Mouse (Mus musculus) thymus, postnatal 14 days (tissue): ENCODE results near the gene Fgfr2.

Experiments
- DNase-seq: peaks from one replicate; pipeline ENCODE4 v3.0.0; 2021

Gene Fgfr2

GRCm38 (mm10) chr7:130834299-130834698 lies 2288.9 kb downstream of the Fgfr2 start:
- peak; percentile 32 for DNase-seq

GRCm38 (mm10) chr7:130831586-130831985 lies 2291.6 kb downstream of the Fgfr2 start:
- DNase-seq: no peak

- no peak for DNase-seq
Observed at GRCm38 (mm10) chr7:130828475-130828874, 2294.7 kb downstream of the Fgfr2 start.

GRCm38 (mm10) chr7:130827844-130828403 lies 2295.2 kb downstream of the Fgfr2 start:
- DNase-seq: no peak

GRCm38 (mm10) chr7:130827431-130827830 lies 2295.7 kb downstream of the Fgfr2 start:
- peak; percentile 15 for DNase-seq

- no peak for DNase-seq
Observed at GRCm38 (mm10) chr7:130826343-130826742, 2296.8 kb downstream of the Fgfr2 start.

GRCm38 (mm10) chr7:130823992-130824391 lies 2299.2 kb downstream of the Fgfr2 start:
- no peak for DNase-seq

GRCm38 (mm10) chr7:130819624-130820023 lies 2303.5 kb downstream of the Fgfr2 start:
- no peak for DNase-seq

- DNase-seq: no peak
Observed at GRCm38 (mm10) chr7:130818813-130819212, 2304.3 kb downstream of the Fgfr2 start.

GRCm38 (mm10) chr7:130816243-130816642 lies 2306.9 kb downstream of the Fgfr2 start:
- DNase-seq: no peak

- DNase-seq: no peak
Observed at GRCm38 (mm10) chr7:130815601-130816000, 2307.5 kb downstream of the Fgfr2 start.

- no peak for DNase-seq
Observed at GRCm38 (mm10) chr7:130812407-130812806, 2310.7 kb downstream of the Fgfr2 start.

GRCm38 (mm10) chr7:130810238-130810637 lies 2312.9 kb downstream of the Fgfr2 start:
- DNase-seq: no peak

GRCm38 (mm10) chr7:130808694-130809093 lies 2314.5 kb downstream of the Fgfr2 start:
- no peak for DNase-seq

- DNase-seq: no peak
Observed at GRCm38 (mm10) chr7:130807749-130808148, 2315.4 kb downstream of the Fgfr2 start.

GRCm38 (mm10) chr7:130804991-130805390 lies 2318.2 kb downstream of the Fgfr2 start:
- no peak for DNase-seq

GRCm38 (mm10) chr7:130803251-130803825 lies 2319.8 kb downstream of the Fgfr2 start:
- DNase-seq: no peak

- DNase-seq: no peak
Observed at GRCm38 (mm10) chr7:130801811-130802210, 2321.3 kb downstream of the Fgfr2 start.

GRCm38 (mm10) chr7:130800681-130801080 lies 2322.5 kb downstream of the Fgfr2 start:
- no peak for DNase-seq

- no peak for DNase-seq
Observed at GRCm38 (mm10) chr7:130799418-130799817, 2323.7 kb downstream of the Fgfr2 start.

GRCm38 (mm10) chr7:130797524-130797923 lies 2325.6 kb downstream of the Fgfr2 start:
- no peak for DNase-seq

- DNase-seq: peak; percentile 41
Observed at GRCm38 (mm10) chr7:130796786-130797185, 2326.4 kb downstream of the Fgfr2 start.

- no peak for DNase-seq
Observed at GRCm38 (mm10) chr7:130793671-130794070, 2329.5 kb downstream of the Fgfr2 start.

GRCm38 (mm10) chr7:130789456-130789855 lies 2333.7 kb downstream of the Fgfr2 start:
- DNase-seq: no peak

GRCm38 (mm10) chr7:130788950-130789349 lies 2334.2 kb downstream of the Fgfr2 start:
- no peak for DNase-seq
